ENCODE assay signal across 25 mouse cellular contexts in genomic region chr5:52657957-52658356, GRCm38 (mm10).
"Had no signal": no experiment of that assay in that cellular context is flagged by ENCODE, and none has a peak within 500 bp of the region (broad histone marks: within the 10 kb centered on the region; RNA-seq: fewer than 3 reads in every experiment).

No protein-coding gene starts in this region.

- ATAC-seq: hindbrain, embryonic 16.5 days; inflammation-experienced regulatory T-cells, adult 6 months; intestine, postnatal 0 days had no signal

- DNase-seq: gastrocnemius, adult 2 months; gastrocnemius, postnatal 10 days; gastrocnemius, postnatal 25 days; heart, postnatal 10 days; heart, postnatal 4 days; kidney, adult 18-20 months; kidney, adult 8-10 months; kidney, postnatal 10 days; kidney, postnatal 25 days; kidney, postnatal 4 days; liver; liver, embryonic 13.5 days had no signal

- H3K9ac ChIP-seq: heart, embryonic 12.5 days; hindbrain, embryonic 12.5 days; hindbrain, embryonic 14.5 days; limb, embryonic 12.5 days; liver, embryonic 13.5 days; liver, embryonic 15.5 days had no signal

- H3K9me3 ChIP-seq: heart, embryonic 10.5 days; heart, embryonic 12.5 days; hindbrain, embryonic 10.5 days; hindbrain, embryonic 12.5 days; limb, embryonic 10.5 days; limb, embryonic 12.5 days; liver, embryonic 13.5 days; liver, embryonic 15.5 days had no signal

- H3K4me1 ChIP-seq: heart, embryonic 10.5 days; heart, embryonic 12.5 days; hindbrain, embryonic 10.5 days; hindbrain, embryonic 12.5 days; limb, embryonic 10.5 days; liver, embryonic 13.5 days; liver, embryonic 15.5 days had no signal

- H3K27ac ChIP-seq: gastrocnemius, adult 2 months; heart, embryonic 10.5 days; hindbrain, embryonic 10.5 days; hindbrain, embryonic 12.5 days; hindbrain, embryonic 14.5 days; layer of hippocampus, adult 2 months; left cerebral cortex, adult 2 months; limb, embryonic 10.5 days; limb, embryonic 12.5 days; liver, embryonic 13.5 days; liver, embryonic 15.5 days had no signal

- H3K4me3 ChIP-seq: gastrocnemius, adult 2 months; heart, embryonic 10.5 days; heart, embryonic 12.5 days; hindbrain, embryonic 10.5 days; hindbrain, embryonic 12.5 days; layer of hippocampus, adult 2 months; left cerebral cortex, adult 2 months; limb, embryonic 10.5 days; limb, embryonic 12.5 days; liver, embryonic 13.5 days; liver, embryonic 15.5 days had no signal

- H3K27me3 ChIP-seq: heart, embryonic 12.5 days; hindbrain, embryonic 12.5 days; limb, embryonic 12.5 days; liver, embryonic 13.5 days; liver, embryonic 15.5 days had no signal
